Mouse (Mus musculus): ENCODE data around the gene H2-M9. TPM values are rescaled to one million over a fixed set of nuclear protein-coding genes. Genes with fewer than 3 reads are reported as not detected.

H2-M9 gene
- not detected in 2 replicates for polyA plus RNA-seq (2015; fragmentation: Nextera tagmentation; extraction: Ambion mirVana)

DNA sequence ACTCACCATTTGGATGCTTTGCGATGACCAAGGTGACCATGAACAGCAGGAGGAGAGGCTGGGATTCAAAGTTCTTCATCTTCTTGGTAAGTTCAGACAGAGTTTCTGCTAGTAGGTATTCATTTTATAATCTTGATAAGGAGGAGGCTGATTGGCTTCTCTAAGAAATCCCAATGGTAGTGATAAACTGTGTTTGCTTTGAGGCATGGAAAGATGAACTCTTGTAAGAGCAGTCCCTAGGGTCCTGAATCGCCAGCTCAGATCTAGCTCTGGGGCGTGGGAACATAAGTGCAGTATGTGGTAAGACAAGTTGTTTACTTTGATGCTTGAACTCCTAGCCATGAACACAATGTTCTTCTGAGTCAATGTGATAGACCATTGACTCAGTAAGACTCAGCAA, at the start of gene H2-M9:
Gene H2-M9, minus strand, starts transcription at position 101 of the 400 bp plus-strand sequence.
- Histone ChIP-seq H3K36me3 (no peaks in the 10 kb centered on the region), H3K4me2 (no peak within 1 kb of the TSS), H3K9me3 (replicated peaks) (no peaks in the 10 kb centered on the region), H3K4me3 (no peak within 1 kb of the TSS), H3K9ac (no peak within 1 kb of the TSS), H3K27me3 (no peaks in the 10 kb centered on the region), H3K4me1 (replicated peaks) (no peaks in the 10 kb centered on the region), H3K27ac (no peak within 1 kb of the TSS)
- no peak for ATAC-seq (replicated peaks; ENCODE audit: insufficient number of reproducible peaks, insufficient read depth, low FRiP score, low read depth)
- 76% methylated on average over 3 of the region's 3 CpGs for WGBS

- ATAC-seq (replicated peaks; ENCODE audit: insufficient number of reproducible peaks, insufficient read depth, low FRiP score, low read depth) = no peak
Observed at GRCm38 (mm10) chr17:36672119-36672518, 29.7 kb upstream of the H2-M9 start, which contains the start of gene H2-M1. Gene H2-M1 (minus strand): TSS chr17:36672219.

More at GRCm38 (mm10) chr17:36672119-36672518, 29.7 kb upstream of the H2-M9 start, which contains the start of gene H2-M1:
- Histone ChIP-seq H3K36me3 (no peaks in the 10 kb centered on the region), H3K4me1 (replicated peaks) (no peaks in the 10 kb centered on the region), H3K9ac (no peak within 1 kb of the TSS), H3K27ac (no peak within 1 kb of the TSS), H3K27me3 (no peaks in the 10 kb centered on the region), H3K4me2 (no peak within 1 kb of the TSS), H3K9me3 (replicated peaks) (no peaks in the 10 kb centered on the region; the same call in 1 of the 2 replicates), H3K4me3 (no peak within 1 kb of the TSS)
- WGBS = 69% methylated on average over 3 of the region's 3 CpGs

Other genes starting within 250 kb of the H2-M9 start
- not detected in 2 replicates for gene H2-M10.4, start 180.3 kb downstream of the H2-M9 start, polyA plus RNA-seq (2015; fragmentation: Nextera tagmentation; extraction: Ambion mirVana)
- gene H2-M11, start 95.6 kb downstream of the H2-M9 start, polyA plus RNA-seq (2015; fragmentation: Nextera tagmentation; extraction: Ambion mirVana) = not detected in 2 replicates
- not detected in 2 replicates for gene H2-M1, start 29.6 kb upstream of the H2-M9 start, polyA plus RNA-seq (2015; fragmentation: Nextera tagmentation; extraction: Ambion mirVana)
- not detected in 2 replicates for gene H2-M10.5, start 130.2 kb upstream of the H2-M9 start, polyA plus RNA-seq (2015; fragmentation: Nextera tagmentation; extraction: Ambion mirVana)
- not detected in 2 replicates for gene H2-M10.6, start 169.5 kb upstream of the H2-M9 start, polyA plus RNA-seq (2015; fragmentation: Nextera tagmentation; extraction: Ambion mirVana)
- gene Trim26, start 194.5 kb upstream of the H2-M9 start, polyA plus RNA-seq (2015; fragmentation: Nextera tagmentation; extraction: Ambion mirVana) = 17.7 and 25.0 TPM in 2 replicates
- gene Trim15, start 224.5 kb upstream of the H2-M9 start, polyA plus RNA-seq (2015; fragmentation: Nextera tagmentation; extraction: Ambion mirVana) = 0.06 and 0.13 TPM in 2 replicates
- gene Trim10, start 226.9 kb upstream of the H2-M9 start, polyA plus RNA-seq (2015; fragmentation: Nextera tagmentation; extraction: Ambion mirVana) = 9.5 and 14.1 TPM in 2 replicates
- not detected in 2 replicates for gene Trim40, start 247.5 kb upstream of the H2-M9 start, polyA plus RNA-seq (2015; fragmentation: Nextera tagmentation; extraction: Ambion mirVana)